Mouse (Mus musculus): ENCODE measurements at regions not wholly inside any gene's neighbourhood (a gene's known extent, or its start where the extent isn't known, plus 50 kb on each side); places are given as distances from the start of the nearest gene placed in this dataset.

- DNase-seq (ENCODE audit: low read depth), result no peak
Measured at GRCm38 (mm10) chr8:75353786-75354185, 52.6 kb downstream of the Gm10358 start.

GRCm38 (mm10) chr8:75350141-75350540 is 56.2 kb downstream of the Gm10358 start:
- DNase-seq (ENCODE audit: low read depth), result no peak

GRCm38 (mm10) chr8:75348047-75348446 is 58.3 kb downstream of the Gm10358 start:
- no peak for DNase-seq (ENCODE audit: low read depth)

- no peak for DNase-seq (ENCODE audit: low read depth)
Measured at GRCm38 (mm10) chr8:75320614-75321013, 85.8 kb downstream of the Gm10358 start.

- DNase-seq (ENCODE audit: low read depth), result no peak
Measured at GRCm38 (mm10) chr8:75318526-75318925, 87.9 kb downstream of the Gm10358 start.

GRCm38 (mm10) chr8:75315886-75316285 is 90.5 kb downstream of the Gm10358 start:
- DNase-seq (ENCODE audit: low read depth), result peak; percentile 7

- no peak for DNase-seq (ENCODE audit: low read depth)
Measured at GRCm38 (mm10) chr8:75309463-75309862, 95.7 kb downstream of the Rasd2 start.

- DNase-seq (ENCODE audit: low read depth), result no peak
Measured at GRCm38 (mm10) chr8:75291921-75292320, 78.2 kb downstream of the Rasd2 start.

GRCm38 (mm10) chr8:75289933-75290332 is 76.2 kb downstream of the Rasd2 start:
- no peak for DNase-seq (ENCODE audit: low read depth)
